Mouse (Mus musculus) embryonic facial prominence, embryonic 11.5 days (tissue): ENCODE measurements around the gene Abhd12b. TPM values are rescaled to one million over a fixed set of nuclear protein-coding genes. Genes with fewer than 3 reads are reported as not detected.

Experiments used
- ATAC-seq: fragments of 200-750 bp; cut with Nextera tagmentation; replicated peaks from 2 replicates; pipeline ENCODE4 v1.8.0; 2017; ENCODE audit warnings: low read depth; ENCODE audit not compliant: insufficient number of reproducible peaks, low FRiP score, low TSS enrichment
- DNase-seq: peaks from one replicate; pipeline ENCODE4 v3.0.0-alpha.2; 2015; ENCODE audit warnings: low spot score
- H3K27ac ChIP-seq: fragments of 300-500 bp; sonication (generic); replicated peaks from 2 replicates; pipeline ENCODE4 v1.5.1; 2014; ENCODE audit warnings: mild to moderate bottlenecking, low read depth, low read length, control low read depth
- H3K27me3 ChIP-seq: fragments of 300-500 bp; sonication (generic); 2 replicates; pipeline ENCODE4 v1.6.1; 2014; ENCODE audit warnings: mild to moderate bottlenecking, low read length, moderate library complexity, mixed read lengths; ENCODE audit not compliant: control insufficient read depth, insufficient read depth
- H3K36me3 ChIP-seq: fragments of 300-500 bp; sonication (generic); replicated peaks from 2 replicates; pipeline ENCODE4 v1.6.1; 2014; ENCODE audit warnings: low read depth, mild to moderate bottlenecking, low read length, moderate library complexity, mixed read lengths; ENCODE audit not compliant: control insufficient read depth, insufficient read depth
- H3K4me1 ChIP-seq: fragments of 300-500 bp; sonication (generic); 2 replicates; pipeline ENCODE4 v1.6.1; 2014; ENCODE audit warnings: low read length, mixed read lengths; ENCODE audit not compliant: control insufficient read depth, insufficient read depth
- H3K4me2 ChIP-seq: fragments of 300-500 bp; sonication (generic); 2 replicates; pipeline ENCODE4 v1.6.1; 2014; ENCODE audit warnings: low read depth, mild to moderate bottlenecking, control low read depth, low read length, moderate library complexity
- H3K4me3 ChIP-seq: fragments of 300-500 bp; sonication (generic); 2 replicates; pipeline ENCODE4 v1.5.1; 2014; ENCODE audit warnings: low read depth, low read length, control low read depth
- H3K9ac ChIP-seq: fragments of 300-500 bp; sonication (generic); replicated peaks from 2 replicates; pipeline ENCODE4 v1.6.1; 2014; ENCODE audit warnings: mild to moderate bottlenecking, control low read depth, low read length
- H3K9me3 ChIP-seq: fragments of 300-500 bp; sonication (generic); replicated peaks from 2 replicates; pipeline ENCODE4 v1.6.1; 2016; ENCODE audit warnings: mild to moderate bottlenecking, low read length, inconsistent platforms, mixed read lengths; ENCODE audit not compliant: control insufficient read depth
- WGBS: fragments of 180-500 bp; shearing (Covaris S2); extraction: QIAGEN DNeasy Blood & Tissue Kit; methylation state at CpG from one replicate; pipeline ENCODE4 v1.1.7; 2014; 5-methylcytosine and 5-hydroxymethylcytosine counted together
- polyA plus RNA-seq: library from polyadenylated mRNA; unstranded; fragments of >200 nt; fragmentation: Nextera tagmentation; extraction: Ambion mirVana; gene quantifications from 2 replicates; pipeline ENCODE4 v1.2.1, GENCODE M21; 2014

Abhd12b gene
- polyA plus RNA-seq, 1 experiment from 2014 or later, result not detected

- WGBS, result 94% methylated on average over 6 of the region's 6 CpGs
- Histone ChIP-seq H3K9me3 (no peaks in the 10 kb centered on the region), H3K4me1 (no peaks in the 10 kb centered on the region), H3K4me3 (no peak overlapping the region), H3K36me3 (no peaks in the 10 kb centered on the region), H3K4me2 (no peak overlapping the region), H3K9ac (no peak overlapping the region), H3K27ac (no peak overlapping the region), H3K27me3 (no peaks in the 10 kb centered on the region)
- no peak for ATAC-seq
- no peak for DNase-seq
Observed at GRCm38 (mm10) chr12:70195426-70195825, 41.5 kb downstream of the Abhd12b start.

DNA sequence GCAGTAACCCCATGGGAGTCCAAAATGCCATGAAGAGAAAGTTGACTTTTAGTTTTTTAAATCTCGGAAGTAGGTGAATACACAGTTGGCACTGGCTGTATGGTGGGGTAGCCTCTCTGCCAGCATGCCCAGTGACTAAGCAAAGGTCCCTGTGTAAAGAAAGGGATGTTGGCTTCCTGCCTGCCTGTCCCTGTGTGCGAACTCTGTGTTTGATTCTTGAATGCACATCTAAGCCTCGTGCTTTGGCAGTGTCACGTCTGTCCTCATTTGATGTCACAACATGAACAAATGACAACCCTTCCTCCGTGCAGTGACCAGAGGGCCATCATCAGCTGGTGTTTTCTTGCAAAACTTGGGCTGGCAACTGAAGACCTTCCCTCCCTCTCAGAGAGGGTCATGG, 42.4 kb downstream of the Abhd12b start:
- no peak for DNase-seq
- Histone ChIP-seq H3K9ac (no peak overlapping the region), H3K9me3 (no peaks in the 10 kb centered on the region), H3K4me1 (no peaks in the 10 kb centered on the region), H3K36me3 (no peaks in the 10 kb centered on the region), H3K27ac (no peak overlapping the region), H3K4me3 (no peak overlapping the region), H3K4me2 (no peak overlapping the region), H3K27me3 (no peaks in the 10 kb centered on the region)
- WGBS, result 83% methylated on average over 5 of the region's 5 CpGs
- no peak for ATAC-seq

DNA sequence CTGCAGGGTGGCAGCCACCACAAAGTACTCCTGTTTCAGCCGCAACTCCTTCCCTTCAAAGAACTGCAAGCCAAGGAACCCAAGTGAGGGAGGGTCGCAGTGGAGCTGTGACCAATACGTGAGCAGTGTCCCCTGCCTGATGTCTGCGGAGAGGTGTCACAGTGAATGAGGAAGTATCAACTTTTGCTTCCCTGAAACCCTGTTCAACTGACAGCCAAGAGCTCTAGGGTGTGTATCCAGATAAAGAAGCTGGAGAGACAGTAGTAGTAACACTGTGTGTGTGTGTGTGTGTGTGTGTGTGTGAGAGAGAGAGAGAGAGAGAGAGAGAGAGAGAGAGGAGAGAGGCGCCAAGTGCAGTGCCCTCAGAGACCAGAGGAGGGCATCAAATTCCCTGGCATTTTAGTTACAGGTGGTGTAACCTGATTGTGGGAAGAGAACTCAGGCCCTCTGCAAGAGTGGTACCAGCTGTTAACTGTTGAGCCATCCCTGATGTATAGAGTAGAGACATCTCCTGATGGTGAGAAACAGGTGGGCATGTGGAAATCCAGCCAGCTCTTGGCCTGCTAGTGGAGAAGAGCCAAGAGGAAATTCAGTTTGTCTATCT, 48.1 kb downstream of the Abhd12b start:
- no peaks in the 10 kb centered on the region for H3K27me3 ChIP-seq

GRCm38 (mm10) chr12:70204433-70204832, 50.5 kb downstream of the Abhd12b start:
- no peak overlapping the region for H3K4me3 ChIP-seq
- H3K36me3 ChIP-seq, result no peaks in the 10 kb centered on the region
- ATAC-seq (no peak), DNase-seq (no peak)
- H3K9me3 ChIP-seq, result no peaks in the 10 kb centered on the region
- H3K4me2 ChIP-seq, result no peak overlapping the region
- no peaks in the 10 kb centered on the region for H3K27me3 ChIP-seq
- H3K9ac ChIP-seq, result no peak overlapping the region
- H3K27ac ChIP-seq, result no peak overlapping the region
- no peaks in the 10 kb centered on the region for H3K4me1 ChIP-seq
- whole genome bisulfite sequencing, result 78% methylated on average over 8 of the region's 8 CpGs

More for the DNA sequence above, 48.1 kb downstream of the Abhd12b start:
- no peak overlapping the region for H3K9ac ChIP-seq
- no peaks in the 10 kb centered on the region for H3K9me3 ChIP-seq
- WGBS, result 77% methylated on average over 5 of the region's 5 CpGs
- H3K36me3 ChIP-seq, result no peaks in the 10 kb centered on the region
- no peak overlapping the region for H3K4me3 ChIP-seq
- no peak overlapping the region for H3K4me2 ChIP-seq
- DNase-seq, result no peak
- ATAC-seq, result no peak
- H3K4me1 ChIP-seq, result no peaks in the 10 kb centered on the region
- H3K27ac ChIP-seq, result no peak overlapping the region

- WGBS, result 69% methylated on average over 5 of the region's 5 CpGs
- Histone ChIP-seq H3K4me1 (no peaks in the 10 kb centered on the region), H3K4me2 (no peak overlapping the region), H3K9me3 (no peaks in the 10 kb centered on the region), H3K4me3 (no peak overlapping the region), H3K9ac (no peak overlapping the region), H3K27me3 (no peaks in the 10 kb centered on the region), H3K36me3 (no peaks in the 10 kb centered on the region), H3K27ac (no peak overlapping the region)
- no peak for ATAC-seq
- DNase-seq, result no peak
Observed at GRCm38 (mm10) chr12:70208214-70208613, 54.3 kb downstream of the Abhd12b start.

DNA sequence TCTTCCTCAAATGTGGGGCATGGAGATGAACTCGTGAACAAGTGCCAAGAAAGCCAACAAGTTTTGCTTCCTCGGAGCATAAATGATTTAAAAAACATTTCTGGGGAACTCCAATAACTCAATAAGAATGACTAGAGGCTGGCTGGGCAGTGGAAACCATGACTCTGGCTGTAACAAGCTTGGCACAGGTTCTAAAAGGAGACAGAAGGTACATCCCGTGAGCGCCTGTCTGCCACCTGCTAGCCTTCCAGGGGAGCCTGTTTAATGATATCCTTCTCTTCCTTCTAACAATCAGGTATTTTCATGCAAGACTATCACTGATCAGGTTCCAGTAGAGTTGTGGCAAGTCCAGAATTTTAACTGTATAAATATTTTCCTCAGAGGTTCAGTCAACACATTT, 58.6 kb downstream of the Abhd12b start:
- H3K36me3 ChIP-seq, result no peaks in the 10 kb centered on the region
- 89% methylated on average over 4 of the region's 4 CpGs for WGBS
- H3K9me3 ChIP-seq, result no peaks in the 10 kb centered on the region
- no peak overlapping the region for H3K27ac ChIP-seq
- no peaks in the 10 kb centered on the region for H3K4me1 ChIP-seq
- no peak overlapping the region for H3K9ac ChIP-seq
- no peak overlapping the region for H3K4me2 ChIP-seq
- ATAC-seq (no peak), DNase-seq (no peak)
- no peak overlapping the region for H3K4me3 ChIP-seq
- no peaks in the 10 kb centered on the region for H3K27me3 ChIP-seq

GRCm38 (mm10) chr12:70213601-70214000, 59.7 kb downstream of the Abhd12b start:
- DNase-seq (no peak), ATAC-seq (no peak)
- H3K4me2 ChIP-seq, result no peak overlapping the region
- H3K4me1 ChIP-seq, result no peaks in the 10 kb centered on the region
- no peak overlapping the region for H3K4me3 ChIP-seq
- no peak overlapping the region for H3K27ac ChIP-seq
- no peaks in the 10 kb centered on the region for H3K9me3 ChIP-seq
- whole genome bisulfite sequencing, result 81% methylated on average over 6 of the region's 6 CpGs
- H3K9ac ChIP-seq, result no peak overlapping the region
- no peaks in the 10 kb centered on the region for H3K27me3 ChIP-seq
- H3K36me3 ChIP-seq, result no peaks in the 10 kb centered on the region

GRCm38 (mm10) chr12:70214281-70214680, 60.3 kb downstream of the Abhd12b start:
- DNase-seq, result no peak
- Histone ChIP-seq H3K9ac (no peak overlapping the region), H3K36me3 (no peaks in the 10 kb centered on the region), H3K27ac (no peak overlapping the region), H3K9me3 (no peaks in the 10 kb centered on the region), H3K4me3 (no peak overlapping the region), H3K27me3 (no peaks in the 10 kb centered on the region), H3K4me2 (no peak overlapping the region), H3K4me1 (no peaks in the 10 kb centered on the region)
- ATAC-seq, result no peak
- WGBS, result 74% methylated on average over 8 of the region's 8 CpGs
